Mouse (Mus musculus) midbrain, embryonic 12.5 days (tissue): ENCODE data around the gene Scpep1. TPM values are rescaled to one million over a fixed set of nuclear protein-coding genes. Genes with fewer than 3 reads are reported as not detected.

Experiments used
- ATAC-seq: fragments of 200-750 bp; cut with Nextera tagmentation; 2 replicates; pipeline ENCODE4 v1.8.0; 2017; ENCODE audit warnings: low read depth, moderate TSS enrichment, moderate library complexity; ENCODE audit not compliant: low FRiP score
- H3K27ac ChIP-seq: fragments of 300-500 bp; sonication (generic); replicated peaks from 2 replicates; pipeline ENCODE4 v1.5.1; 2016; ENCODE audit warnings: mild to moderate bottlenecking
- H3K27me3 ChIP-seq: fragments of 300-500 bp; sonication (generic); 2 replicates; pipeline ENCODE4 v1.6.1; 2016; ENCODE audit warnings: mild to moderate bottlenecking
- H3K36me3 ChIP-seq: fragments of 300-500 bp; sonication (generic); 2 replicates; pipeline ENCODE4 v1.6.1; 2016
- H3K4me1 ChIP-seq: fragments of 300-500 bp; sonication (generic); 2 replicates; pipeline ENCODE4 v1.6.1; 2016
- H3K4me2 ChIP-seq: fragments of 300-500 bp; sonication (generic); replicated peaks from 2 replicates; pipeline ENCODE4 v1.6.1; 2016; ENCODE audit warnings: mild to moderate bottlenecking, moderate library complexity
- H3K4me3 ChIP-seq: fragments of 300-500 bp; sonication (generic); 2 replicates; pipeline ENCODE4 v1.5.1; 2016; ENCODE audit warnings: mild to moderate bottlenecking
- H3K9ac ChIP-seq: fragments of 300-500 bp; sonication (generic); replicated peaks from 2 replicates; pipeline ENCODE4 v1.6.1; 2016; ENCODE audit warnings: mild to moderate bottlenecking, moderate library complexity
- H3K9me3 ChIP-seq: fragments of 300-500 bp; sonication (generic); 2 replicates; pipeline ENCODE4 v1.6.1; 2016; ENCODE audit warnings: mild to moderate bottlenecking
- WGBS: fragments of 180-500 bp; shearing (Covaris S2); methylation state at CpG from one replicate; pipeline ENCODE4 v1.1.7; 2016; 5-methylcytosine and 5-hydroxymethylcytosine counted together
- polyA plus RNA-seq: library from polyadenylated mRNA; unstranded; fragments of >200 nt; fragmentation: Nextera tagmentation; extraction: Ambion mirVana; gene quantifications from 2 replicates; pipeline ENCODE4 v1.2.1, GENCODE M21; 2016

Gene Scpep1
- polyA plus RNA-seq, 1 experiment from 2014 or later: 47.9 TPM

- Histone ChIP-seq H3K9me3 (no peaks in the 10 kb centered on the region), H3K4me1 (peaks cover 11% of the 10 kb centered on the region; the same call in 1 of the 2 replicates), H3K9ac (no peak overlapping the region), H3K4me2 (no peak overlapping the region), H3K36me3 (no peaks in the 10 kb centered on the region), H3K27ac (no peak overlapping the region), H3K27me3 (peaks cover 30% of the 10 kb centered on the region), H3K4me3 (no peak overlapping the region)
- ATAC-seq: no peak
- WGBS: 81% methylated on average over 7 of the region's 7 CpGs
Measured at GRCm38 (mm10) chr11:88996427-88996826, 41.2 kb upstream of the Scpep1 start.

DNA sequence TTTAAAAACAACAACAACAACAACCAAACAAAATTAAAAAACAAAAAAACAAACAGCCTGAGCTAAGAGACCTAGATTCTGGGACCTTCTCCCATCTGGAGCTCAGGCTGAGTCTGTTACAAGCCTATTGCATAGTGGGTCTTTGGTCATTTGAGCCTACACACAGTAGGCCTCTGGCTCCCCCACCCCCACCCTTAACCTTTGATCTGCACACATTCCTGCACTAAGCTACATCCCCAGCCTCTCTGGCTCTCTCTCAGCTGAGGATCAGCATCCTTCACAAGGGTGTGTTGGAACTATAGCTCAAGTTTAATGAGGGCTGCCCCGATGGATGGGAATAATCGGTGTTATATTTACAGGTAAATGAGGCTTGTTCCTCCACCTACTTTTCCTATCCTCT, 40.4 kb upstream of the Scpep1 start:
- Histone ChIP-seq H3K9ac (no peak overlapping the region), H3K4me3 (no peak overlapping the region), H3K27me3 (peaks cover 29% of the 10 kb centered on the region), H3K36me3 (peaks cover 8% of the 10 kb centered on the region), H3K4me1 (peaks cover 11% of the 10 kb centered on the region; the same call in 1 of the 2 replicates), H3K9me3 (no peaks in the 10 kb centered on the region), H3K4me2 (no peak overlapping the region), H3K27ac (no peak overlapping the region)
- ATAC-seq: no peak
- 94% methylated on average over 2 of the region's 2 CpGs for WGBS

- no peak for ATAC-seq
- WGBS: 89% methylated on average over 7 of the region's 7 CpGs
- Histone ChIP-seq H3K27me3 (peaks cover 18% of the 10 kb centered on the region), H3K9ac (no peak overlapping the region), H3K4me3 (no peak overlapping the region), H3K4me2 (no peak overlapping the region), H3K36me3 (peaks cover 13% of the 10 kb centered on the region), H3K27ac (no peak overlapping the region), H3K9me3 (no peaks in the 10 kb centered on the region), H3K4me1 (peaks cover 8% of the 10 kb centered on the region; the same call in 1 of the 2 replicates)
Measured at GRCm38 (mm10) chr11:88994492-88994891, 39.2 kb upstream of the Scpep1 start.

GRCm38 (mm10) chr11:88993625-88994024, 38.4 kb upstream of the Scpep1 start:
- Histone ChIP-seq H3K9ac (no peak overlapping the region), H3K36me3 (peaks cover 16% of the 10 kb centered on the region), H3K4me3 (no peak overlapping the region), H3K27ac (no peak overlapping the region), H3K4me2 (no peak overlapping the region), H3K4me1 (0 out of 2 replicates have a peak, but pooled peaks cover 3% of the 10 kb centered on the region), H3K9me3 (no peaks in the 10 kb centered on the region), H3K27me3 (peaks cover 9% of the 10 kb centered on the region)
- WGBS: 15% methylated on average over 5 of the region's 5 CpGs
- ATAC-seq: no peak

GRCm38 (mm10) chr11:88993186-88993585, 37.9 kb upstream of the Scpep1 start:
- peaks cover 19% of the 10 kb centered on the region for H3K36me3 ChIP-seq
- 50% methylated on average over 7 of the region's 7 CpGs for WGBS
- H3K27ac ChIP-seq: no peak overlapping the region
- H3K9ac ChIP-seq: no peak overlapping the region
- H3K4me1 ChIP-seq: no peaks in the 10 kb centered on the region
- no peaks in the 10 kb centered on the region for H3K9me3 ChIP-seq
- H3K4me2 ChIP-seq: no peak overlapping the region
- no peak for ATAC-seq
- H3K27me3 ChIP-seq: peaks cover 5% of the 10 kb centered on the region; the same call in 1 of the 2 replicates
- H3K4me3 ChIP-seq: no peak overlapping the region

- Histone ChIP-seq H3K9ac (no peak overlapping the region), H3K4me3 (no peak overlapping the region), H3K27me3 (no peaks in the 10 kb centered on the region), H3K9me3 (no peaks in the 10 kb centered on the region), H3K4me1 (no peaks in the 10 kb centered on the region), H3K36me3 (peaks cover 49% of the 10 kb centered on the region), H3K4me2 (no peak overlapping the region), H3K27ac (no peak overlapping the region)
- WGBS: 74% methylated on average over 5 of the region's 5 CpGs
- no peak for ATAC-seq
Measured at GRCm38 (mm10) chr11:88989530-88989929, 34.3 kb upstream of the Scpep1 start.

DNA sequence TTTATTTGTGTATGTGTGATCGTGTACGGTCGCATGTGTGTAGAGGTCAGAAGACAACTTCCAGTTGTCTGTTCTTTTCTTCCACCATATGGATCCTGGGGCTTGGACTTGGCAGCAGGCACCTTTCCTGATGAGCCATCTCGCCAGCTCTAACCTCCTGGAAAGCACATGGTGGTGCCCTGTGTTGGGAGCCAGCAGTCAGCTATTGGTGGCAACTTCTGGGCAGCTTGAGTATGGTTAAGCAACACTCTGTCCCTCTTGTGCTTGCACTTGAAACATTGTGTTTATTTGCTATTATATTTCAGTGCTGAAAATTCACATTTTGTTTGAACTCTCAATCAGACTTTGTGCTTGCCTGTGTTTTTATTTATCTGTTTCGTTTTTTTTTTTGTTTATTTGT, 33.7 kb upstream of the Scpep1 start:
- no peaks in the 10 kb centered on the region for H3K4me1 ChIP-seq
- no peak overlapping the region for H3K4me3 ChIP-seq
- no peak overlapping the region for H3K9ac ChIP-seq
- no peak overlapping the region for H3K4me2 ChIP-seq
- ATAC-seq: no peak
- H3K9me3 ChIP-seq: no peaks in the 10 kb centered on the region
- no peak overlapping the region for H3K27ac ChIP-seq
- no peaks in the 10 kb centered on the region for H3K27me3 ChIP-seq
- peaks cover 54% of the 10 kb centered on the region for H3K36me3 ChIP-seq
- 81% methylated on average over 5 of the region's 5 CpGs for WGBS

GRCm38 (mm10) chr11:88986616-88987015, 31.4 kb upstream of the Scpep1 start:
- Histone ChIP-seq H3K27me3 (no peaks in the 10 kb centered on the region), H3K27ac (no peak overlapping the region), H3K36me3 (peaks cover 76% of the 10 kb centered on the region), H3K9ac (no peak overlapping the region), H3K4me2 (no peak overlapping the region), H3K4me1 (no peaks in the 10 kb centered on the region), H3K4me3 (no peak overlapping the region), H3K9me3 (no peaks in the 10 kb centered on the region)
- WGBS: 86% methylated on average over 10 of the region's 10 CpGs
- no peak for ATAC-seq

DNA sequence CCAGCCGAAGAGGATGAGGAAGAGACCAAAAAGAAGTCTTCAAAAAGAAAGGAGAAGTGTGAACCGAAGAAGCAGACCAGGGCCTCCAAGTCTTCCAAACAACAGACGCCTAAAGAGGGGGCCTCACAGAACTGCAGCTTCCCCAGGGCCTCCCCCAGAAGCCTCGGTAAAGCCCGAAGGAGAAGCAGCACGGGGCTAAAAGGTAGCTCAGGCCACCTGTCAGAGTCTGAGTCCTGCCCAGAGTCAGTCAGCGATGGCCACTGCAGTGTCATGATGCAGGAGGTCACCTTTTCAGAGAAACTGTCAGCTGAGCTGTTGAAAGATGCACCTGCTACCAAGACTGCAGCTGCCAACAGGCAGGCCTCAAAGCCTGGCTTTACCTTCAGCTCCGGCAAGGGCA, 26.1 kb upstream of the Scpep1 start:
- peaks cover 50% of the 10 kb centered on the region for H3K36me3 ChIP-seq
- 90% methylated on average over 8 of the region's 8 CpGs for WGBS
- no peak overlapping the region for H3K27ac ChIP-seq
- ATAC-seq: no peak
- no peaks in the 10 kb centered on the region for H3K9me3 ChIP-seq
- no peaks in the 10 kb centered on the region for H3K27me3 ChIP-seq
- H3K4me3 ChIP-seq: no peak overlapping the region
- no peak overlapping the region for H3K4me2 ChIP-seq
- H3K4me1 ChIP-seq: no peaks in the 10 kb centered on the region
- no peak overlapping the region for H3K9ac ChIP-seq

- no peak overlapping the region for H3K4me3 ChIP-seq
- no peak for ATAC-seq
- no peak overlapping the region for H3K9ac ChIP-seq
- H3K27me3 ChIP-seq: no peaks in the 10 kb centered on the region
- 92% methylated on average over 5 of the region's 5 CpGs for WGBS
- peaks cover 12% of the 10 kb centered on the region for H3K4me1 ChIP-seq
- H3K4me2 ChIP-seq: no peak overlapping the region
- no peaks in the 10 kb centered on the region for H3K9me3 ChIP-seq
- H3K27ac ChIP-seq: no peak overlapping the region
- peaks cover 14% of the 10 kb centered on the region for H3K36me3 ChIP-seq
Measured at GRCm38 (mm10) chr11:88977188-88977587, 21.9 kb upstream of the Scpep1 start.

- no peak overlapping the region for H3K27ac ChIP-seq
- ATAC-seq: no peak
Measured at GRCm38 (mm10) chr11:88976320-88976719, 21.1 kb upstream of the Scpep1 start.

GRCm38 (mm10) chr11:88973776-88974701, 18.8 kb upstream of the Scpep1 start:
- peak; percentile 88 for ATAC-seq
- H3K4me1 ChIP-seq: peaks cover 12% of the 10 kb centered on the region
- H3K9ac ChIP-seq: peak overlapping the region; percentile 84
- peak overlapping the region; percentile 75 for H3K4me2 ChIP-seq
- no peaks in the 10 kb centered on the region for H3K36me3 ChIP-seq
- H3K27me3 ChIP-seq: no peaks in the 10 kb centered on the region
- H3K4me3 ChIP-seq: peak overlapping the region; percentile 73
- WGBS: 1% methylated on average over 62 of the region's 62 CpGs
- peak overlapping the region; percentile 92 for H3K27ac ChIP-seq
- no peaks in the 10 kb centered on the region for H3K9me3 ChIP-seq

More at GRCm38 (mm10) chr11:88976320-88976719, 21.1 kb upstream of the Scpep1 start:
- H3K4me2 ChIP-seq: no peak overlapping the region
- no peaks in the 10 kb centered on the region for H3K27me3 ChIP-seq
- H3K9ac ChIP-seq: no peak overlapping the region
- WGBS: 99% methylated on average over 2 of the region's 2 CpGs
- H3K36me3 ChIP-seq: peaks cover 6% of the 10 kb centered on the region
- no peaks in the 10 kb centered on the region for H3K9me3 ChIP-seq
- H3K4me1 ChIP-seq: peaks cover 12% of the 10 kb centered on the region
- H3K4me3 ChIP-seq: no peak overlapping the region
